Mouse (Mus musculus): Measurements from ENCODE around the gene Prss35.

DNA sequence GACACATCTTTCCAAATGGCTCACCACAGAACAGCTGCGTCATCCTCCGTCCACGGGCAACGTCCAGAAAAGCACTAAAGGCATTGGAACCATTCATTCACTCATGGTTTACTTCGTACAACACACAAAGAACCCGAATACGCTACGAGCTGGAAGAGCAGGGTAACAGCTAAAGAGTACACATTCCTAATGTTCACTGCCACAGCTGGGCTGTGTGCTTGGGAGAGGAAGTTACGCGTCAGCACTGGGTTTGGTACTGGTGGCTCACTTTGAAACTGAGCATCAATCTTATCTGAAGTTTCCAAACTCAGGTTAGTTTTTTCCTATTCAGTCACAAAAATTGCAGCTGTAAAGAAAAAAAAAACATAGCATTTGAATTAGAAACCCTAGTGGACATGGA, 23.5 kb downstream of the Prss35 start:
- TF ChIP-seq POLR2A (IDR thresholded peaks at IDR 0.05; ENCODE audit: borderline replicate concordance, low read depth, low read length) (no peak), CTCF (IDR thresholded peaks at IDR 0.05; ENCODE audit: low read depth, low read length) (no peak)

Measured in bone marrow macrophage, adult 2 months (primary cell).